ENCODE assay signal across 14 mouse cellular contexts in the genomic region with DNA sequence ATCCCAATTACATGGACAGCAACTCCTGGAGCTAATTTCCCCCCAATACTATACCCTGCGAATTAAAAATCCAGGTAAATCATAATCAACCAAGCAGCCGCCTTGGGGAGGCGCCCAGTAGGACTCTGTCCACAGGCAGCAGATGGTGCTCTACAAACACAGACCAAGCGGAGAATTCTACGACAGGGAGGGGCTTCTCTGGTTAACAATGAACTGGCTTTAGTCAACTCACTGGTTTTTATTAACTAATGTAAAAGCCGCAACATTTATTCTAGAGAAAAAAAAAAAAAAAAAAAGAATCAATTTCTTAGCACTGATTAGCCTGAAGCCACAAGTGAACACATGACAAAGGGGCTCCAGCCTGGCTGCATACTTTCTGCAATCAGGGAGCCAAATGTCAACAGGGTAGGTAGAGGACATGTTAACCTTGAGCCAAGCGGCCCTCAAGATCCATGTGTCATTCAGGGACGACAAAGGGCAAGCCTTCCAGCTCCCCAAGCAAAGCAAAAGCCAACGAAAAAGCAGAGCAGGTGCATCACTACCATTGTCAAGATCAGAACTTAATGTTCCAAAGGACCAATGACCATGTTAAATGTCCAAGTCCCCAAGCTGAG.
DNase-seq lines count a peak whose midpoint lies in the region; ATAC-seq lines count a peak whose summit lies in the region.
"Had no signal": no experiment of that assay in that cellular context is flagged by ENCODE, and none has a peak within 500 bp of the region (broad histone marks: within the 10 kb centered on the region; RNA-seq: fewer than 3 reads in every experiment).

No protein-coding gene starts in this region.

- no peak overlapping the region for H3K9ac ChIP-seq in heart, embryonic 14.5 days (ENCODE audit: low read length)
- no peak overlapping the region for H3K9ac ChIP-seq in heart, embryonic 15.5 days
- H3K9ac ChIP-seq: hindbrain, embryonic 12.5 days; lung, embryonic 15.5 days had no signal

- H3K27me3 ChIP-seq in heart, embryonic 14.5 days (ENCODE audit: control insufficient read depth, insufficient read depth, low read length): no peaks in the 10 kb centered on the region
- H3K27me3 ChIP-seq in heart, embryonic 15.5 days: no peaks in the 10 kb centered on the region
- H3K27me3 ChIP-seq: hindbrain, embryonic 12.5 days; lung, embryonic 15.5 days; megakaryocyte, embryonic 14.5 days had no signal

- H3K4me2 ChIP-seq in heart, embryonic 14.5 days (ENCODE audit: low read length): no peak overlapping the region
- H3K4me2 ChIP-seq in heart, embryonic 15.5 days: no peak overlapping the region
- H3K4me2 ChIP-seq: hindbrain, embryonic 12.5 days; lung, embryonic 15.5 days had no signal

- no peak overlapping the region for H3K4me3 ChIP-seq in heart, embryonic 14.5 days (ENCODE audit: control insufficient read depth in 1 of 2, insufficient read depth in 1 of 2, low read depth in 1 of 2, low read length in 2 of 2)
- H3K4me3 ChIP-seq in heart, embryonic 15.5 days: no peak overlapping the region
- H3K4me3 ChIP-seq: gastrocnemius, adult 2 months; hindbrain, embryonic 12.5 days; lung, embryonic 15.5 days; megakaryocyte, embryonic 14.5 days; myocyte had no signal

- peak overlapping the region; percentile 38 to 75 for H3K27ac ChIP-seq in heart, embryonic 14.5 days (replicated peaks in 1 of 2; ENCODE audit: control insufficient read depth in 1 of 2, insufficient read depth in 1 of 2, low read depth in 2 of 2, low read length in 2 of 2)
- peak overlapping the region; percentile 31 for H3K27ac ChIP-seq in heart, embryonic 15.5 days
- H3K27ac ChIP-seq: gastrocnemius, adult 2 months; hindbrain, embryonic 12.5 days; lung, embryonic 15.5 days had no signal

- WGBS in heart, embryonic 14.5 days: 49% methylated on average over 9 of the region's 9 CpGs
- WGBS in heart, embryonic 15.5 days: 60% methylated on average over 9 of the region's 9 CpGs

- DNase-seq in adrenal gland, adult 2 months: peak; percentile 48
- no peak for DNase-seq in adrenal gland, adult 8-10 months
- DNase-seq in heart, postnatal 25 days (ENCODE audit: low spot score): no peak
- peak; percentile 44 to 55 for DNase-seq in kidney, postnatal 36 days
- no peak for DNase-seq in right cerebral cortex, adult 2 months (ENCODE audit: low spot score in 2 of 2)
- no peak for DNase-seq in layer of hippocampus, postnatal 25 days (ENCODE audit: extremely low spot score in 1 of 2, low spot score in 1 of 2)
- DNase-seq: gastrocnemius, adult 2 months; left cerebral cortex, postnatal 4 days had no signal

- ATAC-seq in heart, embryonic 14.5 days (ENCODE audit: insufficient number of reproducible peaks, insufficient read depth, low FRiP score, low read depth): no peak
- ATAC-seq in heart, embryonic 15.5 days (replicated peaks; ENCODE audit: insufficient number of reproducible peaks, insufficient read depth, low FRiP score, low read depth): 0 out of 2 replicates have a peak, but pooled peaks have one; percentile 28

- H3K4me1 ChIP-seq in heart, embryonic 14.5 days (ENCODE audit: control insufficient read depth in 2 of 2, insufficient read depth in 2 of 2, low read length in 2 of 2): peaks cover 23 to 41% of the 10 kb centered on the region in 2 experiments
- H3K4me1 ChIP-seq in heart, embryonic 15.5 days (replicated peaks): peaks cover 37% of the 10 kb centered on the region
- H3K4me1 ChIP-seq: megakaryocyte, embryonic 14.5 days had no signal

- H3K9me3 ChIP-seq in heart, embryonic 14.5 days (ENCODE audit: control insufficient read depth, low read length): no peaks in the 10 kb centered on the region
- H3K9me3 ChIP-seq in heart, embryonic 15.5 days (replicated peaks): no peaks in the 10 kb centered on the region
- H3K9me3 ChIP-seq: hindbrain, embryonic 12.5 days; lung, embryonic 15.5 days had no signal

- intact Hi-C loops in heart, postnatal 25 days (cut with DNase I): no loop called here

- no peaks in the 10 kb centered on the region for H3K36me3 ChIP-seq in heart, embryonic 14.5 days (ENCODE audit: control insufficient read depth, insufficient read depth, low read length)
- H3K36me3 ChIP-seq in heart, embryonic 15.5 days: no peaks in the 10 kb centered on the region
- H3K36me3 ChIP-seq: hindbrain, embryonic 12.5 days; lung, embryonic 15.5 days had no signal

Comparison
In these comparisons a context has a peak if more than half of its experiments do, and no peak if none do; other contexts are left out.
1. DNase-seq: peak in adrenal gland, adult 2 months (single experiment) and kidney, postnatal 36 days (2 of 2); none in adrenal gland, adult 8-10 months (single experiment), heart, postnatal 25 days (single experiment), right cerebral cortex, adult 2 months (0 of 2) and layer of hippocampus, postnatal 25 days (0 of 2).